Mouse (Mus musculus) spleen, postnatal 4 days (tissue): ENCODE results near the gene Gm4302.
A peak's percentile ranks its signal among the peaks of the same experiment; 100 is the strongest.
"Not testable (repeated sequence)": the region's sequence is repeated elsewhere in the genome, so short reads cannot be mapped to it uniquely, and the experiment has no call there.

Experiments
- DNase-seq, 2 experiments: peaks; one replicate each; pipeline ENCODE4 v3.0.0; 2022; ENCODE audit warnings: low spot score in 2 of 2

Gm4302 gene

DNA sequence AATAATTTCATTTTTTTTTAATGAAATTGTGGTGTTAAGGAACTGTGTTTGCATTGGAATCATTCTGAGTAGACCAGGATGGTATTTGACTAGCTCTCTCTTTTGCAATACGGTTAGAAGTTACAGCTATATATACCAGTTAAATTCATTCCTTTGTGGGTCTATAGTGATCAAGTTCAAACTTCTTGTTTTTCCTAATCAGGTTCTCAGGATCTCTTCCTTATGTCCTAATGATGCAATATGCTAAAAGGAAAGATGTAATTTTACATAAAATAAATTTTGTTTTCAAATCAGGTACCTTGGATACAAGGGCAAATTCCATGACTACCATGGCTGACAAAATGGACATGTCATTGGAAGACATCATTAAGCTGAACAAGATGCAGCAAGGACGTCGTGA, at the start of gene Gm4302:
TSS of gene Gm4302 (plus strand) at position 301 of the 400 bp plus-strand sequence.
- DNase-seq: not testable (repeated sequence)

DNA sequence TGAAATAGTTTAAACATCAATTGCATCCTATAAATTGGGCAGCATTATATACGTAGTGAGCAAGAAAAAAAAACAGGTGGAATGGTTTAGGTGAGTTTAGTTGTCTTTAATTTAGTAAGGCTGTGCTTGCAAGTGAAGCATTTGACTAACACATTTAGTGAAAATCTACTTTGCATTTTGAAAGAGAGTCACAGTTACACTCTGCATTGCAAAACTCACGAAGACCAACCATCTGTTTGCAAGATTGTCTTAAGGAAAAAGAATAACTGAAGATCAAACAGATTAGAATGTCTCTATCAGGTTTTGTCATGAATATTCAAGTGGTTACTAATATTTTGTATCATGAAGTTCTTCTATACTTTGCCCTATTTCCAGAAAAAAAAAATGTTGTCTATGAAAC, 44.5 kb upstream of the Gm4302 start:
- DNase-seq: no peak

DNA sequence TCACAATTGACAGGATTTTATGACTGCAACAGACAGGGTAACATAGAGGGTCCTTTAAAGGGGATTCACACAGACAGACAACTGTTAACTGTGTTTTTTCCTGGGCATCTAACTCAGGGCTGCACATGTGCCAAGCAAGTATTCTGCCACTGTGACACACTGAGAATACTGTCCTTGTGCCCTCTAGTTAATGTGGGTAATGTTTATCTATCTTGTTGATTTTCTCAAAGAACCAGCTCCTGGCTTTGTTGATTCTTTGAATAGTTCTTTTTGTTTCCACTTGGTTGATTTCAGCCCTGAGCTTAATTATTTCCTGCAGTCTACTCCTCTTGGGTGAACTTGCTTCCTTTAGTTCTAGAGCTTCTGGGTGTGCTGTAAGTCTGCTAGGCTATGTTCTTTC, 40.5 kb upstream of the Gm4302 start:
- not testable (repeated sequence) for DNase-seq

DNA sequence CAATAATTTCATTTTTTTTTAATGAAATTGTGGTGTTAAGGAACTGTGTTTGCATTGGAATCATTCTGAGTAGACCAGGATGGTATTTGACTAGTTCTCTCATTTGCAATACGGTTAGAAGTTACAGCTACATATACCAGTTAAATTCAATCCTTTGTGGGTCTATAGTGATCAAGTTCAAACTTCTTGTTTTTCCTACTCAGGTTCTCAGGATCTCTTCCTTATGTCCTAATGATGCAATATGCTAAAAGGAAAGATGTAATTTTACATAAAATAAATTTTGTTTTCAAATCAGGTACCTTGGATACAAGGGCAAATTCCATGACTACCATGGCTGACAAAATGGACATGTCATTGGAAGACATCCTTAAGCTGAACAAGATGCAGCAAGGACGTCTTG, 5.3 kb upstream of the Gm4302 start, which contains the start of gene Gm4301:
TSS of gene Gm4301 (plus strand) at position 301 of the 400 bp plus-strand sequence.
- not testable (repeated sequence) for DNase-seq

DNA sequence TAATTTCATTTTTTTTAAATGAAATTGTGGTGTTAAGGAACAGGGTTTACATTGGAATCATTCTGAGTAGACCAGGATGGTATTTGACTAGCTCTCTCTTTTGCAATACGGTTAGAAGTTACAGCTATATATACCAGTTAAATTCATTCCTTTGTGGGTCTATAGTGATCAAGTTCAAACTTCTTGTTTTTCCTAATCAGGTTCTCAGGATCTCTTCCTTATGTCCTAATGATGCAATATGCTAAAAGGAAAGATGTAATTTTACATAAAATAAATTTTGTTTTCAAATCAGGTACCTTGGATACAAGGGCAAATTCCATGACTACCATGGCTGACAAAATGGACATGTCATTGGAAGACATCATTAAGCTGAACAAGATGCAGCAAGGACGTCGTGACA, 5.0 kb downstream of the Gm4302 start, which contains the start of gene Gm4303:
TSS of gene Gm4303 (plus strand) at position 301 of the 400 bp plus-strand sequence.
- not testable (repeated sequence) for DNase-seq

DNA sequence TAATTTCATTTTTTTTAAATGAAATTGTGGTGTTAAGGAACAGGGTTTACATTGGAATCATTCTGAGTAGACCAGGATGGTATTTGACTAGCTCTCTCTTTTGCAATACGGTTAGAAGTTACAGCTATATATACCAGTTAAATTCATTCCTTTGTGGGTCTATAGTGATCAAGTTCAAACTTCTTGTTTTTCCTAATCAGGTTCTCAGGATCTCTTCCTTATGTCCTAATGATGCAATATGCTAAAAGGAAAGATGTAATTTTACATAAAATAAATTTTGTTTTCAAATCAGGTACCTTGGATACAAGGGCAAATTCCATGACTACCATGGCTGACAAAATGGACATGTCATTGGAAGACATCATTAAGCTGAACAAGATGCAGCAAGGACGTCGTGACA, 10.2 kb downstream of the Gm4302 start, which contains the start of gene Gm4305:
TSS of gene Gm4305 (plus strand) at position 301 of the 400 bp plus-strand sequence.
- DNase-seq: not testable (repeated sequence)

DNA sequence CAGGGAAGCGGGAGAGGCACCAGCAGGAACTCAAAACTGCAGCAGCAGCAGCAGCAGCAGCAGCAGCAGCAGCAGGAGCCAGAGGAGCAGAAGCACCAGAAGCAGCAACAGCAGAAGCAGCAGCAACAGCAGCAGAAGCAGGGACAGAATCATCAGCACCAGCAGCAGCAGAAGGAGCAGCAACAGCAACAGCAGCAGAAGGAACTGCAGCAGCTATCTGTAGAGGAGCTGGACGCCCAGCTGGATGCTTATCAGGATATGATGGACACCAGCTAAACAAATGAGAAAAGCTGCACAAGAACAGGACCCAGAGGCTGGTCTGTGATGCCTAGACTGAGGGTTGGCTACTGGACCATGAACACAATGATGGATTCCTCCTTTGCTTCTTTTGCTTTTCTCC, 16.2 kb downstream of the Gm4302 start:
- peak; percentile 23 to 68 for DNase-seq

DNA sequence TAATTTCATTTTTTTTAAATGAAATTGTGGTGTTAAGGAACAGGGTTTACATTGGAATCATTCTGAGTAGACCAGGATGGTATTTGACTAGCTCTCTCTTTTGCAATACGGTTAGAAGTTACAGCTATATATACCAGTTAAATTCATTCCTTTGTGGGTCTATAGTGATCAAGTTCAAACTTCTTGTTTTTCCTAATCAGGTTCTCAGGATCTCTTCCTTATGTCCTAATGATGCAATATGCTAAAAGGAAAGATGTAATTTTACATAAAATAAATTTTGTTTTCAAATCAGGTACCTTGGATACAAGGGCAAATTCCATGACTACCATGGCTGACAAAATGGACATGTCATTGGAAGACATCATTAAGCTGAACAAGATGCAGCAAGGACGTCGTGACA, 20.4 kb downstream of the Gm4302 start, which contains the start of gene Gm4307:
TSS of gene Gm4307 (plus strand) at position 301 of the 400 bp plus-strand sequence.
- DNase-seq: not testable (repeated sequence)

DNA sequence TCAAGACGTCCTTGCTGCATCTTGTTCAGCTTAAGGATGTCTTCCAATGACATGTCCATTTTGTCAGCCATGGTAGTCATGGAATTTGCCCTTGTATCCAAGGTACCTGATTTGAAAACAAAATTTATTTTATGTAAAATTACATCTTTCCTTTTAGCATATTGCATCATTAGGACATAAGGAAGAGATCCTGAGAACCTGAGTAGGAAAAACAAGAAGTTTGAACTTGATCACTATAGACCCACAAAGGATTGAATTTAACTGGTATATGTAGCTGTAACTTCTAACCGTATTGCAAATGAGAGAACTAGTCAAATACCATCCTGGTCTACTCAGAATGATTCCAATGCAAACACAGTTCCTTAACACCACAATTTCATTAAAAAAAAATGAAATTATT, 41.8 kb downstream of the Gm4302 start, which contains the start of gene Gm4312:
TSS of gene Gm4312 (minus strand) at position 101 of the 400 bp plus-strand sequence.
- not testable (repeated sequence) for DNase-seq
